Mouse (Mus musculus): ENCODE measurements around the gene Preb. TPM values are rescaled to one million over a fixed set of nuclear protein-coding genes. Genes with fewer than 3 reads are reported as not detected.

Gene Preb
- total RNA-seq, 1 experiment: 94.2 TPM

- Histone ChIP-seq H3K4me1 (ENCODE audit: control insufficient read depth in 2 of 2, insufficient read depth in 2 of 2, low read length in 2 of 2, poor library complexity in 1 of 2) (peaks cover 6 to 51% of the 10 kb centered on the region in 2 experiments), H3K27ac (ENCODE audit: insufficient read depth, low read depth, low read length, poor library complexity, severe bottlenecking) (no peak overlapping the region), H3K9ac (ENCODE audit: insufficient read depth, low read depth, low read length, poor library complexity, severe bottlenecking) (0 out of 2 replicates have a peak overlapping the region, but pooled peaks have one; percentile 23), H3K36me3 (ENCODE audit: control insufficient read depth, insufficient read depth, low read length, poor library complexity, severe bottlenecking) (no peaks in the 10 kb centered on the region; the same call in 1 of the 2 replicates), H3K9me3 (ENCODE audit: control insufficient read depth, insufficient read depth, low read depth, low read length) (no peaks in the 10 kb centered on the region), H3K4me3 (ENCODE audit: insufficient read depth in 1 of 2, low read depth in 1 of 2, low read length in 2 of 2, poor library complexity in 1 of 2, severe bottlenecking in 1 of 2) (no peak overlapping the region)
- in situ Hi-C loops (cut with MboI; ENCODE audit: low sequenced_read_pairs in 2 of 2, unreplicated experiment in 2 of 2): no loop called here
- peak; percentile 93 for DNase-seq (ENCODE audit: low read depth, low spot score)
- TF ChIP-seq CHD2 (IDR thresholded peaks at IDR 0.05; ENCODE audit: low read depth, low read length) (peak; percentile 58; the same call in 1 of the 2 replicates), MAFK (IDR thresholded peaks at IDR 0.05; ENCODE audit: insufficient read depth, low read depth, low read length) (no peak), HCFC1 (IDR thresholded peaks at IDR 0.05; ENCODE audit: borderline replicate concordance, insufficient read depth, low read length) (peak; percentile 98)
These were observed 44.2 kb downstream of the Preb start for GRCm38 (mm10) chr5:30915974-30916433.

DNA sequence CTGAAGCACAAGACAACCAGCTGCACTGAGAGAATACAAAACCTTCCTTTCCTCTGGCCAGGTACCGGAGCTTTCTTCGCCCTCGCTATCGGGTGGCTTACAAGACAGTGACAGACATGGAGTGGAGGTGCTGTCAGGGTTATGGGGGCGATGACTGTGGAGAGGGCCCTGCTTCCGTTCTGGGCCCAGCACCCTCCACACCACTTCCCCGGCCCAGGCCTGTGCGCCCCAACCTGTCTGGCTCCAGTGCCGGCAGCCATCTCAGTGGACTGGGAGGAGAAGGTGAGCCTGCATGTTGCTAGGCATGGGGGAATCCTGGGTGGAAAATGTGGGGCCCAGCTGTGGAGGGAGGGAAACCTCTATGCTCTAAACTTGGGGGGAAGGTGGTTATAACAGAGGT is 44.7 kb downstream of the Preb start:
- Histone ChIP-seq H3K4me1 (ENCODE audit: control insufficient read depth in 2 of 2, insufficient read depth in 2 of 2, low read length in 2 of 2, poor library complexity in 1 of 2) (peaks cover 6 to 46% of the 10 kb centered on the region in 2 experiments), H3K4me3 (ENCODE audit: insufficient read depth in 1 of 2, low read depth in 1 of 2, low read length in 2 of 2, poor library complexity in 1 of 2, severe bottlenecking in 1 of 2) (peak overlapping the region in 1 of 2 experiments; percentile 22; a peak in 1 of 4 replicates), H3K9me3 (ENCODE audit: control insufficient read depth, insufficient read depth, low read depth, low read length) (no peaks in the 10 kb centered on the region), H3K36me3 (ENCODE audit: control insufficient read depth, insufficient read depth, low read length, poor library complexity, severe bottlenecking) (no peaks in the 10 kb centered on the region; the same call in 1 of the 2 replicates), H3K9ac (ENCODE audit: insufficient read depth, low read depth, low read length, poor library complexity, severe bottlenecking) (peak overlapping the region; percentile 17; the same call in 1 of the 2 replicates), H3K27ac (ENCODE audit: insufficient read depth, low read depth, low read length, poor library complexity, severe bottlenecking) (no peak overlapping the region)
- TF ChIP-seq ZNF384 (IDR thresholded peaks at IDR 0.05; ENCODE audit: low read depth, low read length) (no peak), MAFK (IDR thresholded peaks at IDR 0.05; ENCODE audit: insufficient read depth, low read depth, low read length) (no peak), CHD2 (IDR thresholded peaks at IDR 0.05; ENCODE audit: low read depth, low read length) (no peak), HCFC1 (IDR thresholded peaks at IDR 0.05; ENCODE audit: borderline replicate concordance, insufficient read depth, low read length) (no peak), ZC3H11A (IDR thresholded peaks at IDR 0.05; ENCODE audit: borderline replicate concordance, low read depth, low read length) (no peak)
- in situ Hi-C loops (cut with MboI; ENCODE audit: low sequenced_read_pairs in 2 of 2, unreplicated experiment in 2 of 2): no loop called here
- DNase-seq (ENCODE audit: low read depth, low spot score): no peak

- in situ Hi-C loops (cut with MboI; ENCODE audit: low sequenced_read_pairs in 2 of 2, unreplicated experiment in 2 of 2): no loop called here
- H3K9me3 ChIP-seq (ENCODE audit: control insufficient read depth, insufficient read depth, low read depth, low read length): no peaks in the 10 kb centered on the region
- H3K4me1 ChIP-seq (ENCODE audit: control insufficient read depth in 2 of 2, insufficient read depth in 2 of 2, low read length in 2 of 2, poor library complexity in 1 of 2): peaks cover 6 to 40% of the 10 kb centered on the region in 2 experiments
- DNase-seq (ENCODE audit: low read depth, low spot score): no peak
- no peak for TF ChIP-seq CHD2 (IDR thresholded peaks at IDR 0.05; ENCODE audit: low read depth, low read length)
- TF ChIP-seq MAFK (IDR thresholded peaks at IDR 0.05; ENCODE audit: insufficient read depth, low read depth, low read length): no peak
- no peak for TF ChIP-seq HCFC1 (IDR thresholded peaks at IDR 0.05; ENCODE audit: borderline replicate concordance, insufficient read depth, low read length)
- TF ChIP-seq ZC3H11A (IDR thresholded peaks at IDR 0.05; ENCODE audit: borderline replicate concordance, low read depth, low read length): no peak
- TF ChIP-seq ZNF384 (IDR thresholded peaks at IDR 0.05; ENCODE audit: low read depth, low read length): no peak
- no peak overlapping the region for H3K4me3 ChIP-seq (ENCODE audit: insufficient read depth in 1 of 2, low read depth in 1 of 2, low read length in 2 of 2, poor library complexity in 1 of 2, severe bottlenecking in 1 of 2)
- H3K27ac ChIP-seq (ENCODE audit: insufficient read depth, low read depth, low read length, poor library complexity, severe bottlenecking): no peak overlapping the region
- no peak overlapping the region for H3K9ac ChIP-seq (ENCODE audit: insufficient read depth, low read depth, low read length, poor library complexity, severe bottlenecking)
- no peaks in the 10 kb centered on the region; the same call in 1 of the 2 replicates for H3K36me3 ChIP-seq (ENCODE audit: control insufficient read depth, insufficient read depth, low read length, poor library complexity, severe bottlenecking)
These were observed 45.3 kb downstream of the Preb start for GRCm38 (mm10) chr5:30914849-30915248.

- Histone ChIP-seq H3K9me3 (ENCODE audit: control insufficient read depth, insufficient read depth, low read depth, low read length) (no peaks in the 10 kb centered on the region), H3K4me1 (ENCODE audit: control insufficient read depth in 2 of 2, insufficient read depth in 2 of 2, low read length in 2 of 2, poor library complexity in 1 of 2) (peaks cover 9 to 37% of the 10 kb centered on the region in 2 experiments), H3K9ac (ENCODE audit: insufficient read depth, low read depth, low read length, poor library complexity, severe bottlenecking) (no peak overlapping the region), H3K27ac (ENCODE audit: insufficient read depth, low read depth, low read length, poor library complexity, severe bottlenecking) (no peak overlapping the region), H3K4me3 (ENCODE audit: insufficient read depth in 1 of 2, low read depth in 1 of 2, low read length in 2 of 2, poor library complexity in 1 of 2, severe bottlenecking in 1 of 2) (no peak overlapping the region), H3K36me3 (ENCODE audit: control insufficient read depth, insufficient read depth, low read length, poor library complexity, severe bottlenecking) (no peaks in the 10 kb centered on the region)
- in situ Hi-C loops (cut with MboI; ENCODE audit: low sequenced_read_pairs in 2 of 2, unreplicated experiment in 2 of 2): no loop called here
- no peak for TF ChIP-seq ZC3H11A (IDR thresholded peaks at IDR 0.05; ENCODE audit: borderline replicate concordance, low read depth, low read length)
- no peak for TF ChIP-seq MAFK (IDR thresholded peaks at IDR 0.05; ENCODE audit: insufficient read depth, low read depth, low read length)
- no peak for TF ChIP-seq CHD2 (IDR thresholded peaks at IDR 0.05; ENCODE audit: low read depth, low read length)
- no peak for TF ChIP-seq ZNF384 (IDR thresholded peaks at IDR 0.05; ENCODE audit: low read depth, low read length)
- TF ChIP-seq HCFC1 (IDR thresholded peaks at IDR 0.05; ENCODE audit: borderline replicate concordance, insufficient read depth, low read length): no peak
- no peak for DNase-seq (ENCODE audit: low read depth, low spot score)
These were observed 46.0 kb downstream of the Preb start for GRCm38 (mm10) chr5:30914101-30914635.

Measured in ES-E14 (cell line).